Mouse (Mus musculus): ENCODE data around the gene Lsr. TPM values are rescaled to one million over a fixed set of nuclear protein-coding genes. Genes with fewer than 3 reads are reported as not detected.
"Not testable (repeated sequence)": the region's sequence is repeated elsewhere in the genome, so short reads cannot be mapped to it uniquely, and the experiment has no call there.

The Lsr gene
- polyA plus RNA-seq, 1 experiment, result not detected

GRCm38 (mm10) chr7:30945876-30946275, 27.4 kb downstream of the Lsr start:
- WGBS, result 92% methylated on average over 7 of the region's 7 CpGs
- Histone ChIP-seq H3K4me3 (ENCODE audit: insufficient read depth, low read depth, low read length) (no peak overlapping the region), H3K27ac (ENCODE audit: insufficient read depth, low read depth, low read length) (no peak overlapping the region), H3K4me1 (ENCODE audit: control insufficient read depth, insufficient read depth, low read length) (no peaks in the 10 kb centered on the region)
- no peak for TF ChIP-seq POLR2A (IDR thresholded peaks at IDR 0.05; ENCODE audit: insufficient read depth, low read depth, low read length)
- no peak for TF ChIP-seq CTCF (IDR thresholded peaks at IDR 0.05; ENCODE audit: insufficient read depth, low read depth, low read length)

DNA sequence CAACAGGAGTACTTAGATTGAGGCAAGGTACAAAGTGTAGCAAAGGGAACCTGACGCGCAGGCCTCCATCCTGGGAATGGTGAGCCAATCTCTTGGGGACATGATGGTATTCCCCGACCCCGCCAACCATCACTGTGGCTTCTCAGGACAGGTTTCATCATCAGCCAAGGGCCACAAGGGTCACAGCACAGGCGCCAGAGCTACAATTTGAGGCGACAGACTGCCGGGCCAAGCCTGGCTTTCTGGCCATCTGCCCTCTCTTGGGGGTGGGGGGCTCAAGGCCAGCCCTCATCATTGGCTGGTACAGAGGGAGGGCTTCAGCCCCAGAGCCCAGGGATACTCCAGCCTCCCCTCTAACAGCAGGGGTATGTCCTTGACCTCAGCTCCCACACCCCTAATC, 27.8 kb downstream of the Lsr start:
- H3K4me1 ChIP-seq (ENCODE audit: control insufficient read depth, insufficient read depth, low read length); H3K4me3 ChIP-seq (ENCODE audit: insufficient read depth, low read depth, low read length); H3K27ac ChIP-seq (ENCODE audit: insufficient read depth, low read depth, low read length): not testable (repeated sequence)
- 85% methylated on average over 7 of the region's 7 CpGs for WGBS

- WGBS, result 57% methylated on average over 2 of the region's 2 CpGs
- H3K27ac ChIP-seq (ENCODE audit: insufficient read depth, low read depth, low read length); H3K4me3 ChIP-seq (ENCODE audit: insufficient read depth, low read depth, low read length); H3K4me1 ChIP-seq (ENCODE audit: control insufficient read depth, insufficient read depth, low read length): not testable (repeated sequence)
Observed at GRCm38 (mm10) chr7:30944706-30945105, 28.6 kb downstream of the Lsr start.

GRCm38 (mm10) chr7:30943909-30944635, 29.2 kb downstream of the Lsr start, which contains the start of gene Hamp:
Hamp (minus strand) TSS chr7:30944032.
- WGBS, result 61% methylated on average over 9 of the region's 9 CpGs
- Histone ChIP-seq H3K27ac (ENCODE audit: insufficient read depth, low read depth, low read length) (no peak within 1 kb of the TSS), H3K4me1 (ENCODE audit: control insufficient read depth, insufficient read depth, low read length) (no peaks in the 10 kb centered on the region), H3K4me3 (ENCODE audit: insufficient read depth, low read depth, low read length) (no peak within 1 kb of the TSS)
- no peak for TF ChIP-seq CTCF (IDR thresholded peaks at IDR 0.05; ENCODE audit: insufficient read depth, low read depth, low read length)
- TF ChIP-seq POLR2A (IDR thresholded peaks at IDR 0.05; ENCODE audit: insufficient read depth, low read depth, low read length), result no peak

- not testable (repeated sequence) for H3K4me1 ChIP-seq (ENCODE audit: control insufficient read depth, insufficient read depth, low read length); H3K27ac ChIP-seq (ENCODE audit: insufficient read depth, low read depth, low read length); H3K4me3 ChIP-seq (ENCODE audit: insufficient read depth, low read depth, low read length)
- 60% methylated on average over 3 of the region's 3 CpGs for WGBS
Observed at GRCm38 (mm10) chr7:30942365-30942764, 30.9 kb downstream of the Lsr start.

GRCm38 (mm10) chr7:30940070-30940469, 33.2 kb downstream of the Lsr start:
- H3K27ac ChIP-seq (ENCODE audit: insufficient read depth, low read depth, low read length); H3K4me3 ChIP-seq (ENCODE audit: insufficient read depth, low read depth, low read length); H3K4me1 ChIP-seq (ENCODE audit: control insufficient read depth, insufficient read depth, low read length): not testable (repeated sequence)
- 100% methylated on average over 1 of the region's 1 CpGs for WGBS

GRCm38 (mm10) chr7:30935422-30936099, 37.7 kb downstream of the Lsr start:
- H3K4me3 ChIP-seq (ENCODE audit: insufficient read depth, low read depth, low read length); H3K4me1 ChIP-seq (ENCODE audit: control insufficient read depth, insufficient read depth, low read length); H3K27ac ChIP-seq (ENCODE audit: insufficient read depth, low read depth, low read length): not testable (repeated sequence)
- whole genome bisulfite sequencing, result 68% methylated on average over 6 of the region's 6 CpGs

DNA sequence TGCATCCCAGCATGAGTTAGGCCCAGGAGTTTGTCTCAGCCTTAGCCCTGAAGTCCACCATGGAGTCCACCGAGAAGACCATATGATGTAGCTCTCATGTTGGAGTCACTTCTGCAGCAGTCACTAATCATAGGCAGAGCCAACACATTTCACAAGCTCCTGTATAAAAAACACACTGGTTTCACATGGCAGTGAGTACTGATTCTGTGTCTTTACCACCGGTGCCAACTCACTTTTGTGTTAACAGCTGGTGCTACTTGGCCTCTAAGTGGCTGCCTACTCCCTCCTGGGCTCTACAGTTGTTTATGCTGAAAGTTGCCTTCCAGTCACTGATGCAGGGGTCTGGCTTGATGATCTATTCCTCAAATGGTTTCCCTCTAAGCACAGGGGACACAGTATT, 48.7 kb downstream of the Lsr start, which contains the start of gene Hamp2:
TSS of gene Hamp2 (minus strand) at position 101 of the 400 bp plus-strand sequence.
- H3K4me1 ChIP-seq (ENCODE audit: control insufficient read depth, insufficient read depth, low read length); H3K4me3 ChIP-seq (ENCODE audit: insufficient read depth, low read depth, low read length); H3K27ac ChIP-seq (ENCODE audit: insufficient read depth, low read depth, low read length): not testable (repeated sequence)
- 53% methylated on average over 2 of the region's 2 CpGs for WGBS

DNA sequence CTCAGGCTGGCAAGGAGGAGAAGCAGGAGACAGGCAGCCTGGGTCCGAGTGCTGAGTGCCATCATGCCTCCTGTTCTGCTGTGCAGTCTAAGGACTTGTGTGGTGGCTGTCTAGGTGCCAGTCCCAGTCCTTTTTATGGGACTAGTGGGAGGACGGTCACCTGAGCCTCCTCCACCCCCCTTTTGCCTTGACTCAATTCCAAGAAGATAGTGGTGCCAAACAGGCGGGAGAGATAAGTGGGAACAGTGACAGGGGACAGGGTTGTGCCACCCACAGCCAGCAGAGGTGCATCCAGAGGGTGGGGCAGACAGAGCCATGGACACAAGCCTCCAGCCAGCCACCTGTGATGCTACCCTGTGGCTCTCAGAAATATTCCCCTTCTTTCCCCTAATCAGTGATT, 49.2 kb downstream of the Lsr start:
- no peak for TF ChIP-seq POLR2A (IDR thresholded peaks at IDR 0.05; ENCODE audit: insufficient read depth, low read depth, low read length)
- no peak for TF ChIP-seq CTCF (IDR thresholded peaks at IDR 0.05; ENCODE audit: insufficient read depth, low read depth, low read length)
- Histone ChIP-seq H3K4me3 (ENCODE audit: insufficient read depth, low read depth, low read length) (no peak overlapping the region), H3K4me1 (ENCODE audit: control insufficient read depth, insufficient read depth, low read length) (no peaks in the 10 kb centered on the region), H3K27ac (ENCODE audit: insufficient read depth, low read depth, low read length) (no peak overlapping the region)
- 66% methylated on average over 3 of the region's 3 CpGs for WGBS

GRCm38 (mm10) chr7:30922490-30922889, 50.8 kb downstream of the Lsr start:
- H3K27ac ChIP-seq (ENCODE audit: insufficient read depth, low read depth, low read length), result not testable (repeated sequence)
- WGBS, result 48% methylated on average over 3 of the region's 3 CpGs

More at GRCm38 (mm10) chr7:30922490-30922889, 50.8 kb downstream of the Lsr start:
- not testable (repeated sequence) for H3K4me1 ChIP-seq (ENCODE audit: control insufficient read depth, insufficient read depth, low read length); H3K4me3 ChIP-seq (ENCODE audit: insufficient read depth, low read depth, low read length)

Measured in olfactory bulb, adult 2 months (tissue).